Mouse (Mus musculus) erythroid progenitor cell, adult 5-6 weeks (primary cell): ENCODE data around the gene Ech1. TPM values are rescaled to one million over a fixed set of nuclear protein-coding genes. Genes with fewer than 3 reads are reported as not detected.

Experiments used
- ATAC-seq: replicated peaks from 2 replicates; pipeline ENCODE4 v1.8.0; 2016; ENCODE audit warnings: moderate number of reproducible peaks, mild to moderate bottlenecking, moderate TSS enrichment, inconsistent platforms; ENCODE audit not compliant: poor library complexity, low FRiP score, severe bottlenecking
- total RNA-seq, 2 experiments: library from RNA; stranded (forward) in 1 of 2; stranded (reverse) in 1 of 2; fragments of 150-400 nt in 1 of 2; fragments of 186-747, 209-891 nt in 1 of 2; gene quantifications; 2 replicates each; pipeline versions ENCODE4 v1.2.3 to v1.2.4; 2015 to 2017; ENCODE audit warnings: low replicate concordance in 2 of 2

The Ech1 gene
- total RNA-seq, 2 experiments from 2014 or later: 10.6 to 61.2 TPM

GRCm38 (mm10) chr7:28801901-28802670, 22.9 kb upstream of the Ech1 start:
- no peak for ATAC-seq

- no peak for ATAC-seq
Measured at GRCm38 (mm10) chr7:28802846-28803588, 22.0 kb upstream of the Ech1 start.

GRCm38 (mm10) chr7:28803756-28804155, 21.3 kb upstream of the Ech1 start:
- ATAC-seq: no peak

- no peak for ATAC-seq
Measured at GRCm38 (mm10) chr7:28806869-28807268, 18.1 kb upstream of the Ech1 start.

GRCm38 (mm10) chr7:28807641-28808220, 17.3 kb upstream of the Ech1 start:
- no peak for ATAC-seq

- ATAC-seq: no peak
Measured at GRCm38 (mm10) chr7:28808221-28808941, 16.6 kb upstream of the Ech1 start, which contains the start of gene Hnrnpl. TSS of gene Hnrnpl (plus strand) at chr7:28808541.

GRCm38 (mm10) chr7:28808957-28809393, 16.0 kb upstream of the Ech1 start:
- ATAC-seq: peak; percentile 67

GRCm38 (mm10) chr7:28809401-28810089, 15.5 kb upstream of the Ech1 start:
- ATAC-seq: 0 out of 2 replicates have a peak, but pooled peaks have one; percentile 8

GRCm38 (mm10) chr7:28810107-28811066, 14.6 kb upstream of the Ech1 start:
- ATAC-seq: peak; percentile 80

GRCm38 (mm10) chr7:28811228-28811627, 13.8 kb upstream of the Ech1 start:
- peak; percentile 27; the same call in 1 of the 2 replicates for ATAC-seq

GRCm38 (mm10) chr7:28811640-28812275, 13.3 kb upstream of the Ech1 start:
- ATAC-seq: no peak

- no peak for ATAC-seq
Measured at GRCm38 (mm10) chr7:28812436-28812835, 12.6 kb upstream of the Ech1 start.

- ATAC-seq: no peak
Measured at GRCm38 (mm10) chr7:28812949-28813348, 12.1 kb upstream of the Ech1 start.

- ATAC-seq: no peak
Measured at GRCm38 (mm10) chr7:28814306-28815034, 10.5 kb upstream of the Ech1 start.

- ATAC-seq: no peak
Measured at GRCm38 (mm10) chr7:28815230-28815629, 9.8 kb upstream of the Ech1 start.

GRCm38 (mm10) chr7:28816201-28816600, 8.8 kb upstream of the Ech1 start:
- ATAC-seq: no peak

- no peak for ATAC-seq
Measured at GRCm38 (mm10) chr7:28816920-28817319, 8.1 kb upstream of the Ech1 start.
